Mouse (Mus musculus): ENCODE measurements around the gene Vps26a.

Gene Vps26a

GRCm38 (mm10) chr10:62486618-62487415 lies at the start of gene Vps26a:
TSS of gene Vps26a (minus strand) at chr10:62486805.
- in situ Hi-C loops (cut with MboI; ENCODE audit: low pct_unique_long_range_greater_than_20kb in 1 of 2, low sequenced_read_pairs in 2 of 2, unreplicated experiment in 1 of 2), result no loop called here

- in situ Hi-C loops (cut with MboI; ENCODE audit: low pct_unique_long_range_greater_than_20kb in 1 of 2, low sequenced_read_pairs in 2 of 2, unreplicated experiment in 1 of 2), result no loop called here
Measured at GRCm38 (mm10) chr10:62534509-62534908, 47.9 kb upstream of the Vps26a start.

- in situ Hi-C loops (cut with MboI; ENCODE audit: low pct_unique_long_range_greater_than_20kb in 1 of 2, low sequenced_read_pairs in 2 of 2, unreplicated experiment in 1 of 2), result no loop called here
Measured at GRCm38 (mm10) chr10:62532832-62533231, 46.2 kb upstream of the Vps26a start.

- in situ Hi-C loops (cut with MboI; ENCODE audit: low pct_unique_long_range_greater_than_20kb in 1 of 2, low sequenced_read_pairs in 2 of 2, unreplicated experiment in 1 of 2), result no loop called here
Measured at GRCm38 (mm10) chr10:62530183-62530582, 43.6 kb upstream of the Vps26a start.

GRCm38 (mm10) chr10:62527351-62527750 lies 40.7 kb upstream of the Vps26a start, which contains the start of gene Srgn:
TSS of gene Srgn (minus strand) at chr10:62527451.
- in situ Hi-C loops (cut with MboI; ENCODE audit: low pct_unique_long_range_greater_than_20kb in 1 of 2, low sequenced_read_pairs in 2 of 2, unreplicated experiment in 1 of 2), result no loop called here

- in situ Hi-C loops (cut with MboI; ENCODE audit: low pct_unique_long_range_greater_than_20kb in 1 of 2, low sequenced_read_pairs in 2 of 2, unreplicated experiment in 1 of 2), result no loop called here
Measured at GRCm38 (mm10) chr10:62522346-62522950, 35.8 kb upstream of the Vps26a start.

GRCm38 (mm10) chr10:62521763-62522162 lies 35.2 kb upstream of the Vps26a start:
- in situ Hi-C loops (cut with MboI; ENCODE audit: low pct_unique_long_range_greater_than_20kb in 1 of 2, low sequenced_read_pairs in 2 of 2, unreplicated experiment in 1 of 2), result no loop called here

- in situ Hi-C loops (cut with MboI; ENCODE audit: low pct_unique_long_range_greater_than_20kb in 1 of 2, low sequenced_read_pairs in 2 of 2, unreplicated experiment in 1 of 2), result no loop called here
Measured at GRCm38 (mm10) chr10:62520911-62521310, 34.3 kb upstream of the Vps26a start.

GRCm38 (mm10) chr10:62517511-62517910 lies 30.9 kb upstream of the Vps26a start:
- in situ Hi-C loops (cut with MboI; ENCODE audit: low pct_unique_long_range_greater_than_20kb in 1 of 2, low sequenced_read_pairs in 2 of 2, unreplicated experiment in 1 of 2), result no loop called here

GRCm38 (mm10) chr10:62512855-62513254 lies 26.2 kb upstream of the Vps26a start:
- in situ Hi-C loops (cut with MboI; ENCODE audit: low pct_unique_long_range_greater_than_20kb in 1 of 2, low sequenced_read_pairs in 2 of 2, unreplicated experiment in 1 of 2), result no loop called here

GRCm38 (mm10) chr10:62511528-62511927 lies 24.9 kb upstream of the Vps26a start:
- in situ Hi-C loops (cut with MboI; ENCODE audit: low pct_unique_long_range_greater_than_20kb in 1 of 2, low sequenced_read_pairs in 2 of 2, unreplicated experiment in 1 of 2), result no loop called here

- in situ Hi-C loops (cut with MboI; ENCODE audit: low pct_unique_long_range_greater_than_20kb in 1 of 2, low sequenced_read_pairs in 2 of 2, unreplicated experiment in 1 of 2), result loop anchor here in 1 of 2 experiments (10.0 kb wide), 1 partner anchor 46 kb away; no protein-coding TSS in a partner anchor
Measured at GRCm38 (mm10) chr10:62509032-62509656, 22.5 kb upstream of the Vps26a start.

GRCm38 (mm10) chr10:62508459-62508858 lies 21.9 kb upstream of the Vps26a start:
- in situ Hi-C loops (cut with MboI; ENCODE audit: low pct_unique_long_range_greater_than_20kb in 1 of 2, low sequenced_read_pairs in 2 of 2, unreplicated experiment in 1 of 2), result loop anchor here in 1 of 2 experiments (10.0 kb wide), 1 partner anchor 46 kb away; no protein-coding TSS in a partner anchor

- in situ Hi-C loops (cut with MboI; ENCODE audit: low pct_unique_long_range_greater_than_20kb in 1 of 2, low sequenced_read_pairs in 2 of 2, unreplicated experiment in 1 of 2), result loop anchor here in 1 of 2 experiments (10.0 kb wide), 1 partner anchor 47 kb away; no protein-coding TSS in a partner anchor
Measured at GRCm38 (mm10) chr10:62507591-62508308, 21.1 kb upstream of the Vps26a start.

GRCm38 (mm10) chr10:62507071-62507470 lies 20.5 kb upstream of the Vps26a start:
- in situ Hi-C loops (cut with MboI; ENCODE audit: low pct_unique_long_range_greater_than_20kb in 1 of 2, low sequenced_read_pairs in 2 of 2, unreplicated experiment in 1 of 2), result loop anchor here in 1 of 2 experiments (10.0 kb wide), 1 partner anchor 48 kb away; no protein-coding TSS in a partner anchor

GRCm38 (mm10) chr10:62506019-62506556 lies 19.5 kb upstream of the Vps26a start:
- in situ Hi-C loops (cut with MboI; ENCODE audit: low pct_unique_long_range_greater_than_20kb in 1 of 2, low sequenced_read_pairs in 2 of 2, unreplicated experiment in 1 of 2), result loop anchor here in 1 of 2 experiments (10.0 kb wide), 1 partner anchor 49 kb away; no protein-coding TSS in a partner anchor

- in situ Hi-C loops (cut with MboI; ENCODE audit: low pct_unique_long_range_greater_than_20kb in 1 of 2, low sequenced_read_pairs in 2 of 2, unreplicated experiment in 1 of 2), result loop anchor here in 1 of 2 experiments (10.0 kb wide), 1 partner anchor 49 kb away; no protein-coding TSS in a partner anchor
Measured at GRCm38 (mm10) chr10:62505224-62505983, 18.8 kb upstream of the Vps26a start.
